Mouse (Mus musculus): ENCODE measurements at regions not wholly inside any gene's neighbourhood (a gene's known extent, or its start where the extent isn't known, plus 50 kb on each side); places are given as distances from the start of the nearest gene placed in this dataset.

DNA sequence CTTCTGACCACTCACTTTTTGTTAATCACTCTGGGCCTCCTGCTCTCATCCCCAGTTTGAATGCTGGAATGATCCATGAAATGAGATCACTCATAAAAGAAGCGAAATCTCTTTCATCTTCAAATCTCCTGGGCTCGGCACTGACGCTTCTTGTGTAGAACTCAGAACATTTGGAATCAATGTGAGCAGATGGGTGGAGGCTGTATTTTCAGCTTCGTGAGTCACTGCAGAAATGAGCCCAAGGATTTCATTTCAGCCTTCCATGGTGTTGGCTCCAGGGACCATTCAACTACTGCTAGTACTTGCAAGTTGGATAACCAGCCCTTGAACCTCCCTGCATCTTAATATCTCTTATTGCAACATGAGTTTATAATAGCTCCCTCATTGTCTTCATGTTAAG is 1258.5 kb upstream of the Lrrc6 start:
- no peaks in the 10 kb centered on the region for H3K27me3 ChIP-seq (replicated peaks)
- no peak overlapping the region for H3K9ac ChIP-seq (ENCODE audit: insufficient read depth, low read depth)
- no peaks in the 10 kb centered on the region for H3K9me3 ChIP-seq (replicated peaks; ENCODE audit: low read length)
- no peaks in the 10 kb centered on the region for H3K79me2 ChIP-seq (replicated peaks; ENCODE audit: control insufficient read depth, extremely low read depth, insufficient read depth, poor library complexity, severe bottlenecking)
- no peaks in the 10 kb centered on the region for H3K36me3 ChIP-seq (replicated peaks in 1 of 2; ENCODE audit: control insufficient read depth in 1 of 2, insufficient read depth in 1 of 2, low read length in 1 of 2)
- no peaks in the 10 kb centered on the region for H3K4me1 ChIP-seq (ENCODE audit: control insufficient read depth in 1 of 2, insufficient read depth in 2 of 2)
- no peak overlapping the region for H3K4me2 ChIP-seq (ENCODE audit: insufficient read depth, low read depth, poor library complexity, severe bottlenecking)
- TF ChIP-seq ETS1 (conservative IDR thresholded peaks at IDR 0.05; ENCODE audit: low read depth, low read length) (no peak), ELF1 (IDR thresholded peaks at IDR 0.05; ENCODE audit: low read depth, low read length) (no peak), RAD21 (IDR thresholded peaks at IDR 0.05; ENCODE audit: low read depth, low read length) (no peak), GABPA (IDR thresholded peaks at IDR 0.05; ENCODE audit: insufficient replicate concordance, low read depth, low read length) (no peak), CHD1 (IDR thresholded peaks at IDR 0.05; ENCODE audit: low read depth, low read length) (no peak), MAX (IDR thresholded peaks at IDR 0.05; ENCODE audit: low read length) (no peak), ZNF384 (IDR thresholded peaks at IDR 0.05; ENCODE audit: low read depth, low read length) (no peak), MYC (IDR thresholded peaks at IDR 0.05; ENCODE audit: low read depth, low read length) (no peak), KAT2A (IDR thresholded peaks at IDR 0.05; ENCODE audit: insufficient replicate concordance, low read length) (no peak), EP300 (IDR thresholded peaks at IDR 0.05; ENCODE audit: low read length) (no peak), RCOR1 (conservative IDR thresholded peaks at IDR 0.05; ENCODE audit: low read depth, low read length) (no peak), MEF2A (IDR thresholded peaks at IDR 0.05; ENCODE audit: borderline replicate concordance, low read depth, low read length) (no peak), UBTF (IDR thresholded peaks at IDR 0.05; ENCODE audit: low read depth, low read length) (no peak), ZC3H11A (IDR thresholded peaks at IDR 0.05; ENCODE audit: low read depth, low read length) (no peak)
- H3K27ac ChIP-seq (ENCODE audit: insufficient read depth, low read depth): no peak overlapping the region
- in situ Hi-C loops (cut with MboI; ENCODE audit: low pct_ligation_motif_present, low pct_unique_long_range_greater_than_20kb, low sequenced_read_pairs): no loop called here
- H3K4me3 ChIP-seq (replicated peaks in 1 of 3; ENCODE audit: low read depth in 2 of 3, low read length in 2 of 3, poor library complexity in 1 of 3): no peak overlapping the region
- dilution Hi-C loops (cut with MboI; ENCODE audit: extremely low pct_ligation_motif_present, extremely low pct_unique_long_range_greater_than_20kb, low sequenced_read_pairs): no loop called here
- DNase-seq (ENCODE audit: extremely low read depth): no peak

- dilution Hi-C loops (cut with MboI; ENCODE audit: extremely low pct_ligation_motif_present, extremely low pct_unique_long_range_greater_than_20kb, low sequenced_read_pairs): no loop called here
- peak; percentile 2 for DNase-seq (ENCODE audit: extremely low read depth)
- Histone ChIP-seq H3K4me3 (replicated peaks in 1 of 3; ENCODE audit: low read depth in 2 of 3, low read length in 2 of 3, poor library complexity in 1 of 3) (no peak overlapping the region), H3K4me2 (ENCODE audit: insufficient read depth, low read depth, poor library complexity, severe bottlenecking) (no peak overlapping the region), H3K4me1 (ENCODE audit: control insufficient read depth in 1 of 2, insufficient read depth in 2 of 2) (peaks cover 0 to 12% of the 10 kb centered on the region in 2 experiments; a peak in 2 of 4 replicates), H3K36me3 (replicated peaks in 1 of 2; ENCODE audit: control insufficient read depth in 1 of 2, insufficient read depth in 1 of 2, low read length in 1 of 2) (no peaks in the 10 kb centered on the region), H3K27me3 (replicated peaks) (no peaks in the 10 kb centered on the region), H3K9me3 (replicated peaks; ENCODE audit: low read length) (no peaks in the 10 kb centered on the region), H3K79me2 (replicated peaks; ENCODE audit: control insufficient read depth, extremely low read depth, insufficient read depth, poor library complexity, severe bottlenecking) (no peaks in the 10 kb centered on the region), H3K9ac (ENCODE audit: insufficient read depth, low read depth) (no peak overlapping the region), H3K27ac (ENCODE audit: insufficient read depth, low read depth) (no peak overlapping the region)
- no peak for TF ChIP-seq ETS1 (conservative IDR thresholded peaks at IDR 0.05; ENCODE audit: low read depth, low read length)
- no peak for TF ChIP-seq ELF1 (IDR thresholded peaks at IDR 0.05; ENCODE audit: low read depth, low read length)
- no peak for TF ChIP-seq ZKSCAN1 (IDR thresholded peaks at IDR 0.05; ENCODE audit: borderline replicate concordance, low read depth, low read length)
- no peak for TF ChIP-seq SIN3A (IDR thresholded peaks at IDR 0.05; ENCODE audit: low read length)
- TF ChIP-seq SMC3 (IDR thresholded peaks at IDR 0.05; ENCODE audit: low read depth, low read length): no peak
- no peak for TF ChIP-seq ZC3H11A (IDR thresholded peaks at IDR 0.05; ENCODE audit: low read depth, low read length)
- TF ChIP-seq JUN (IDR thresholded peaks at IDR 0.05; ENCODE audit: insufficient read depth, low read depth, low read length): no peak
- no peak for TF ChIP-seq MAZ (IDR thresholded peaks at IDR 0.05; ENCODE audit: low read depth, low read length)
- no peak for TF ChIP-seq RCOR1 (conservative IDR thresholded peaks at IDR 0.05; ENCODE audit: low read depth, low read length)
- no peak for TF ChIP-seq HCFC1 (IDR thresholded peaks at IDR 0.05; ENCODE audit: low read depth, low read length)
- TF ChIP-seq MYC (IDR thresholded peaks at IDR 0.05; ENCODE audit: low read depth, low read length): no peak
- TF ChIP-seq E2F4 (IDR thresholded peaks at IDR 0.05; ENCODE audit: insufficient replicate concordance, low read depth, low read length): no peak
- TF ChIP-seq USF1 (IDR thresholded peaks at IDR 0.05; ENCODE audit: low read depth, low read length): no peak
- TF ChIP-seq CHD1 (IDR thresholded peaks at IDR 0.05; ENCODE audit: low read depth, low read length): no peak
- no peak for TF ChIP-seq TBP (conservative IDR thresholded peaks at IDR 0.05; ENCODE audit: low read depth, low read length)
- no peak for TF ChIP-seq UBTF (IDR thresholded peaks at IDR 0.05; ENCODE audit: low read depth, low read length)
- no peak for TF ChIP-seq NELFE (IDR thresholded peaks at IDR 0.05; ENCODE audit: low read depth, low read length)
- in situ Hi-C loops (cut with MboI; ENCODE audit: low pct_ligation_motif_present, low pct_unique_long_range_greater_than_20kb, low sequenced_read_pairs): no loop called here
Observed at GRCm38 (mm10) chr15:67750582-67750981, 1249.9 kb upstream of the Lrrc6 start.

All from CH12.LX (cell line).